Mouse (Mus musculus): ENCODE measurements at regions not wholly inside any gene's neighbourhood (a gene's known extent, or its start where the extent isn't known, plus 50 kb on each side); places are given as distances from the start of the nearest gene placed in this dataset.

GRCm38 (mm10) chr4:75779492-75779891 is 501.4 kb upstream of the Dmac1 start:
- 70% methylated on average over 1 of the region's 1 CpGs for WGBS
- no peak overlapping the region for H3K4me3 ChIP-seq (replicated peaks; ENCODE audit: extremely low read depth, low read depth, low read length)
- no peaks in the 10 kb centered on the region for H3K4me1 ChIP-seq (ENCODE audit: control insufficient read depth, insufficient read depth, low read length)
- DNase-seq: no peak
- TF ChIP-seq CTCF (IDR thresholded peaks at IDR 0.05; ENCODE audit: insufficient read depth, low read length) (no peak), POLR2A (IDR thresholded peaks at IDR 0.05; ENCODE audit: borderline replicate concordance, extremely low read depth, low read depth, low read length) (no peak)

- Histone ChIP-seq H3K4me1 (ENCODE audit: control insufficient read depth, insufficient read depth, low read length) (no peaks in the 10 kb centered on the region), H3K4me3 (replicated peaks; ENCODE audit: extremely low read depth, low read depth, low read length) (no peak overlapping the region)
- TF ChIP-seq POLR2A (IDR thresholded peaks at IDR 0.05; ENCODE audit: borderline replicate concordance, extremely low read depth, low read depth, low read length) (no peak), CTCF (IDR thresholded peaks at IDR 0.05; ENCODE audit: insufficient read depth, low read length) (no peak)
- 20% methylated on average over 1 of the region's 1 CpGs for WGBS
- no peak for DNase-seq
Measured at GRCm38 (mm10) chr4:75764141-75764540, 486.0 kb upstream of the Dmac1 start.

GRCm38 (mm10) chr4:75744605-75745004 is 466.5 kb upstream of the Dmac1 start:
- Histone ChIP-seq H3K4me3 (replicated peaks; ENCODE audit: extremely low read depth, low read depth, low read length) (no peak overlapping the region), H3K4me1 (ENCODE audit: control insufficient read depth, insufficient read depth, low read length) (no peaks in the 10 kb centered on the region)
- TF ChIP-seq CTCF (IDR thresholded peaks at IDR 0.05; ENCODE audit: insufficient read depth, low read length) (no peak), POLR2A (IDR thresholded peaks at IDR 0.05; ENCODE audit: borderline replicate concordance, extremely low read depth, low read depth, low read length) (no peak)
- no peak for DNase-seq
- WGBS: 57% methylated on average over 6 of the region's 6 CpGs

GRCm38 (mm10) chr4:75741585-75741984 is 463.5 kb upstream of the Dmac1 start:
- H3K4me1 ChIP-seq (ENCODE audit: control insufficient read depth, insufficient read depth, low read length): no peaks in the 10 kb centered on the region
- TF ChIP-seq POLR2A (IDR thresholded peaks at IDR 0.05; ENCODE audit: borderline replicate concordance, extremely low read depth, low read depth, low read length) (no peak), CTCF (IDR thresholded peaks at IDR 0.05; ENCODE audit: insufficient read depth, low read length) (no peak)

GRCm38 (mm10) chr4:75730798-75731400 is 452.8 kb upstream of the Dmac1 start:
- Histone ChIP-seq H3K4me3 (replicated peaks; ENCODE audit: extremely low read depth, low read depth, low read length) (no peak overlapping the region), H3K4me1 (ENCODE audit: control insufficient read depth, insufficient read depth, low read length) (no peaks in the 10 kb centered on the region)
- no peak for DNase-seq
- TF ChIP-seq CTCF (IDR thresholded peaks at IDR 0.05; ENCODE audit: insufficient read depth, low read length): no peak
- no peak for TF ChIP-seq POLR2A (IDR thresholded peaks at IDR 0.05; ENCODE audit: borderline replicate concordance, extremely low read depth, low read depth, low read length)
- 54% methylated on average over 3 of the region's 3 CpGs for WGBS

More at GRCm38 (mm10) chr4:75741585-75741984, 463.5 kb upstream of the Dmac1 start:
- no peak for DNase-seq
- H3K4me3 ChIP-seq (replicated peaks; ENCODE audit: extremely low read depth, low read depth, low read length): no peak overlapping the region

GRCm38 (mm10) chr4:75714652-75715051 is 436.5 kb upstream of the Dmac1 start:
- WGBS: 92% methylated on average over 3 of the region's 3 CpGs
- Histone ChIP-seq H3K4me3 (replicated peaks; ENCODE audit: extremely low read depth, low read depth, low read length) (no peak overlapping the region), H3K4me1 (ENCODE audit: control insufficient read depth, insufficient read depth, low read length) (no peaks in the 10 kb centered on the region)
- TF ChIP-seq POLR2A (IDR thresholded peaks at IDR 0.05; ENCODE audit: borderline replicate concordance, extremely low read depth, low read depth, low read length) (no peak), CTCF (IDR thresholded peaks at IDR 0.05; ENCODE audit: insufficient read depth, low read length) (no peak)
- DNase-seq: no peak

GRCm38 (mm10) chr4:75713960-75714359 is 435.9 kb upstream of the Dmac1 start:
- Histone ChIP-seq H3K4me1 (ENCODE audit: control insufficient read depth, insufficient read depth, low read length) (no peaks in the 10 kb centered on the region), H3K4me3 (replicated peaks; ENCODE audit: extremely low read depth, low read depth, low read length) (no peak overlapping the region)
- DNase-seq: no peak
- TF ChIP-seq CTCF (IDR thresholded peaks at IDR 0.05; ENCODE audit: insufficient read depth, low read length): 0 out of 2 replicates have a peak, but pooled peaks have one; percentile 19
- TF ChIP-seq POLR2A (IDR thresholded peaks at IDR 0.05; ENCODE audit: borderline replicate concordance, extremely low read depth, low read depth, low read length): no peak
- WGBS: 86% methylated on average over 1 of the region's 1 CpGs

GRCm38 (mm10) chr4:75700780-75701378 is 422.8 kb upstream of the Dmac1 start:
- no peak for DNase-seq
- no peaks in the 10 kb centered on the region for H3K4me1 ChIP-seq (ENCODE audit: control insufficient read depth, insufficient read depth, low read length)
- TF ChIP-seq CTCF (IDR thresholded peaks at IDR 0.05; ENCODE audit: insufficient read depth, low read length) (no peak), POLR2A (IDR thresholded peaks at IDR 0.05; ENCODE audit: borderline replicate concordance, extremely low read depth, low read depth, low read length) (no peak)
- WGBS: 51% methylated on average over 3 of the region's 3 CpGs
- H3K4me3 ChIP-seq (replicated peaks; ENCODE audit: extremely low read depth, low read depth, low read length): no peak overlapping the region

- 58% methylated on average over 3 of the region's 3 CpGs for WGBS
- no peak for DNase-seq
- Histone ChIP-seq H3K4me1 (ENCODE audit: control insufficient read depth, insufficient read depth, low read length) (no peaks in the 10 kb centered on the region), H3K4me3 (replicated peaks; ENCODE audit: extremely low read depth, low read depth, low read length) (no peak overlapping the region)
- TF ChIP-seq POLR2A (IDR thresholded peaks at IDR 0.05; ENCODE audit: borderline replicate concordance, extremely low read depth, low read depth, low read length) (no peak), CTCF (IDR thresholded peaks at IDR 0.05; ENCODE audit: insufficient read depth, low read length) (no peak)
Measured at GRCm38 (mm10) chr4:75676590-75677174, 398.6 kb upstream of the Dmac1 start.

GRCm38 (mm10) chr4:75641046-75641445 is 362.9 kb upstream of the Dmac1 start:
- TF ChIP-seq POLR2A (IDR thresholded peaks at IDR 0.05; ENCODE audit: borderline replicate concordance, extremely low read depth, low read depth, low read length) (no peak), CTCF (IDR thresholded peaks at IDR 0.05; ENCODE audit: insufficient read depth, low read length) (no peak)
- Histone ChIP-seq H3K4me3 (replicated peaks; ENCODE audit: extremely low read depth, low read depth, low read length) (no peak overlapping the region), H3K4me1 (ENCODE audit: control insufficient read depth, insufficient read depth, low read length) (no peaks in the 10 kb centered on the region)
- no peak for DNase-seq

Measured in lung, adult 2 months (tissue).